Mouse (Mus musculus) MEL (cell line): Measurements from ENCODE around the gene Slc35b1. TPM values are rescaled to one million over a fixed set of nuclear protein-coding genes. Genes with fewer than 3 reads are reported as not detected.

ENCODE experiments used
- DNase-seq: peaks from one replicate; pipeline ENCODE4 v3.0.0; 2011; ENCODE audit warnings: low read depth, low spot score
- H3K27ac ChIP-seq: 2 replicates; pipeline ENCODE4 v1.5.1; 2012; ENCODE audit warnings: low read depth, mild to moderate bottlenecking, control low read depth, low read length, moderate library complexity; ENCODE audit not compliant: control insufficient read depth
- H3K27me3 ChIP-seq, 2 experiments: fragments of 150-350 bp in 1 of 2; sonication (generic) in 1 of 2; 2 replicates each; pipeline ENCODE4 v1.6.1; 2012; ENCODE audit warnings: low read length in 2 of 2, mild to moderate bottlenecking in 2 of 2, improper control_type of control experiment in 1 of 2, moderate library complexity in 1 of 2; ENCODE audit not compliant: insufficient read depth in 2 of 2, control insufficient read depth in 1 of 2
- H3K36me3 ChIP-seq, 2 experiments: 2 replicates each; pipeline ENCODE4 v1.6.1; 2012 to 2014; ENCODE audit warnings: low read length in 2 of 2, improper control_type of control experiment in 1 of 2, inconsistent platforms in 1 of 2, mild to moderate bottlenecking in 1 of 2; ENCODE audit not compliant: insufficient read depth in 2 of 2, control insufficient read depth in 1 of 2
- H3K4me1 ChIP-seq, 2 experiments: fragments of 150-350 bp in 1 of 2; sonication (generic) in 1 of 2; 2 replicates each; pipeline ENCODE4 v1.6.1; 2012; ENCODE audit warnings: low read length in 2 of 2, improper control_type of control experiment in 1 of 2, mild to moderate bottlenecking in 1 of 2; ENCODE audit not compliant: insufficient read depth in 2 of 2, control insufficient read depth in 1 of 2
- H3K4me3 ChIP-seq, 2 experiments: fragments of 150-350 bp in 1 of 2; sonication (generic) in 1 of 2; 2 replicates each; pipeline ENCODE4 v1.5.1; 2012; ENCODE audit warnings: low read depth in 2 of 2, low read length in 2 of 2, mild to moderate bottlenecking in 2 of 2, moderate library complexity in 2 of 2, control low read depth in 1 of 2, improper control_type of control experiment in 1 of 2; ENCODE audit not compliant: control insufficient read depth in 1 of 2, insufficient read depth in 1 of 2
- H3K79me2 ChIP-seq: 2 replicates; pipeline ENCODE4 v1.6.1; 2012; ENCODE audit warnings: mild to moderate bottlenecking, low read length, moderate library complexity; ENCODE audit not compliant: control insufficient read depth, poor library complexity, insufficient read depth
- H3K9ac ChIP-seq: 2 replicates; pipeline ENCODE4 v1.6.1; 2012; ENCODE audit warnings: low read depth, mild to moderate bottlenecking, control low read depth, low read length, moderate library complexity; ENCODE audit not compliant: control insufficient read depth, poor library complexity, severe bottlenecking
- H3K9me3 ChIP-seq: fragments of 150-350 bp; sonication (generic); replicated peaks from 2 replicates; pipeline ENCODE4 v1.6.1; 2012; ENCODE audit warnings: mild to moderate bottlenecking, low read length, improper control_type of control experiment, moderate library complexity; ENCODE audit not compliant: insufficient read depth
- BHLHE40 ChIP-seq: IDR thresholded peaks from 2 replicates; pipeline ENCODE4 v1.6.1; 2012; ENCODE audit warnings: low read depth, mild to moderate bottlenecking, inconsistent platforms, low read length, improper control_type of control experiment, borderline replicate concordance
- CHD1 ChIP-seq: IDR thresholded peaks from 2 replicates; pipeline ENCODE4 v1.6.1; 2012; ENCODE audit warnings: low read depth, mild to moderate bottlenecking, inconsistent platforms, low read length, improper control_type of control experiment
- CTCF ChIP-seq, 3 experiments: IDR thresholded peaks in 2 of 3; conservative IDR thresholded peaks in 1 of 3; 2 replicates each; pipeline ENCODE4 v1.5.1; 2011 to 2012; ENCODE audit warnings: low read length in 3 of 3, low read depth in 2 of 3, mild to moderate bottlenecking in 2 of 3, improper control_type of control experiment in 1 of 3, inconsistent platforms in 1 of 3, mixed read lengths in 1 of 3, moderate library complexity in 1 of 3; ENCODE audit not compliant: control insufficient read depth in 1 of 3, insufficient read depth in 1 of 3, poor library complexity in 1 of 3, severe bottlenecking in 1 of 3
- EP300 ChIP-seq, 2 experiments: IDR thresholded peaks; 2 replicates each; pipeline ENCODE4 v1.6.1; 2011; ENCODE audit warnings: improper control_type of control experiment in 2 of 2, low read length in 2 of 2, low read depth in 1 of 2, mild to moderate bottlenecking in 1 of 2
- ETS1 ChIP-seq: IDR thresholded peaks from 2 replicates; pipeline ENCODE4 v1.6.1; 2012; ENCODE audit warnings: low read depth, mild to moderate bottlenecking, inconsistent platforms, low read length, improper control_type of control experiment, moderate library complexity
- GABPA ChIP-seq: IDR thresholded peaks from 2 replicates; pipeline ENCODE4 v1.6.1; 2012; ENCODE audit warnings: low read depth, mild to moderate bottlenecking, inconsistent platforms, low read length, improper control_type of control experiment, moderate library complexity
- GATA1 ChIP-seq: IDR thresholded peaks from 2 replicates; pipeline ENCODE4 v1.6.1; 2011; ENCODE audit warnings: low read depth, low read length, improper control_type of control experiment
- MAX ChIP-seq: IDR thresholded peaks from 2 replicates; pipeline ENCODE4 v1.6.1; 2011; ENCODE audit warnings: low read length, improper control_type of control experiment
- MEF2A ChIP-seq: IDR thresholded peaks from 2 replicates; pipeline ENCODE4 v1.6.1; 2014; ENCODE audit warnings: low read depth, mild to moderate bottlenecking, inconsistent platforms, low read length, improper control_type of control experiment; ENCODE audit not compliant: poor library complexity, insufficient replicate concordance, severe bottlenecking; ENCODE audit errors: extremely low read depth
- SIN3A ChIP-seq: IDR thresholded peaks from 2 replicates; pipeline ENCODE4 v1.6.1; 2012; ENCODE audit warnings: low read length, improper control_type of control experiment, inconsistent platforms
- SMC3 ChIP-seq: IDR thresholded peaks from 2 replicates; pipeline ENCODE4 v1.6.1; 2011; ENCODE audit warnings: low read depth, low read length, improper control_type of control experiment
- TAL1 ChIP-seq: IDR thresholded peaks from 2 replicates; pipeline ENCODE4 v1.6.1; 2012; ENCODE audit warnings: mild to moderate bottlenecking, inconsistent platforms, low read length, moderate library complexity, mixed read lengths
- USF1 ChIP-seq: IDR thresholded peaks from 2 replicates; pipeline ENCODE4 v1.6.1; 2014; ENCODE audit warnings: low read depth, mild to moderate bottlenecking, inconsistent platforms, low read length, improper control_type of control experiment, moderate library complexity
- polyA plus RNA-seq, 2 experiments: library from polyadenylated mRNA; stranded (reverse) in 1 of 2; unstranded in 1 of 2; fragments of >175 nt in 1 of 2; fragments of >200 nt in 1 of 2; gene quantifications; 2 replicates each; pipeline versions ENCODE4 v1.2.1 to v1.2.4; 2012; ENCODE audit warnings: low replicate concordance in 2 of 2, low read depth in 1 of 2; ENCODE audit not compliant: insufficient read length in 2 of 2, insufficient read depth in 1 of 2, missing spikeins in 1 of 2
- total RNA-seq: library from RNA; depleted of rRNA; stranded (reverse); fragments of 300-350 nt; gene quantifications from 2 replicates; pipeline ENCODE4 v1.2.3, GENCODE M21; 2012

Gene Slc35b1
- total and polyA plus RNA-seq, 3 experiments = 59.1 to 82.4 TPM; not detected in 1

DNA sequence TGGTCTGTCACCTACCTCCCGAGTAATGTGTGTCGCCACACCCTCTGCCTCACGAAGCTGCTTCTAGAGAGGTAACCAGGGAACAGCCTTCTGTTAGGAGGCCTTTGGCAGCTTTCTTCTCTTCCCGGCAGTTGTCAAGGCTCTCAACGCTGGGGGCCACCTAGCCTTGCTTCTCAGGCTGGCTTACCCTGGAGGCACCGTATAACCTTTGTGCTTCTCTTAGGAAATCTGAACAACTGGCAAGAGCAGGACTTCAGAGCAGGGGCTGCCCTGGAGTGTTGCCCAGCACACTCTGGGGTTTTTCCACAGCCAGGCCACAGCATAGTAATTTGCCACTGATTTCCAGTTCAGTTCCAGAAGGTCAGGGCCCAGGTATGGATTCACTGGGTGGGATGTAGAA lies 34.2 kb upstream of the Slc35b1 start:
- Histone ChIP-seq H3K36me3 (peaks cover 20 to 26% of the 10 kb centered on the region in 2 experiments), H3K79me2 (peaks cover 3% of the 10 kb centered on the region; the same call in 1 of the 2 replicates), H3K4me3 (no peak overlapping the region), H3K27me3 (no peaks in the 10 kb centered on the region), H3K27ac (no peak overlapping the region), H3K9ac (no peak overlapping the region), H3K4me1 (peaks cover 23 to 26% of the 10 kb centered on the region in 2 experiments), H3K9me3 (no peaks in the 10 kb centered on the region)
- no peak for TF ChIP-seq GABPA
- no peak for TF ChIP-seq GATA1
- no peak for TF ChIP-seq TAL1
- no peak for TF ChIP-seq ETS1
- TF ChIP-seq CHD1 = no peak
- TF ChIP-seq MEF2A = no peak
- no peak for DNase-seq

GRCm38 (mm10) chr11:95350960-95351359 lies 33.5 kb upstream of the Slc35b1 start:
- H3K36me3 ChIP-seq = peaks cover 15 to 33% of the 10 kb centered on the region in 2 experiments

DNA sequence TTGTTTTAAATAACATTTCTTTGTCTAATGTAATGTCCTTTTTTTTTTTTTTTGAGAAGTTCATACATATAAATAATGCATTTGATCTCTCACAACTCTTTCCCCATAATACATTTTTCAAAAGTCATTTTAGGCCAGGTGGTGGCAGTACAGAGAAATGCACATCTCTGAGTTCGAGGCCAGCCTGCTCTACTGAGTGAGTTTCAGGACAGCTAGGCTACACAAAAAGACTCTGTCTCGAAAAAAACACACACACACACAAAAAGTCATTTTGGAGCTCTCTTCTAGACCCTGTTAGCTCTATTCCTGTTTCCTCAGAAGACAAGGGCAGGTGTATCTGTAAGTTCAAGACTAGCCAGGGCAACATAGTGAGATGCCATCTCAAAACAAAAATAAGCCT lies 31.8 kb upstream of the Slc35b1 start:
- no peak overlapping the region for H3K4me3 ChIP-seq

More at GRCm38 (mm10) chr11:95350960-95351359, 33.5 kb upstream of the Slc35b1 start:
- Histone ChIP-seq H3K27me3 (no peaks in the 10 kb centered on the region), H3K9ac (no peak overlapping the region), H3K4me3 (no peak overlapping the region), H3K4me1 (peaks cover 29 to 32% of the 10 kb centered on the region in 2 experiments), H3K79me2 (no peaks in the 10 kb centered on the region; the same call in 1 of the 2 replicates), H3K27ac (no peak overlapping the region), H3K9me3 (no peaks in the 10 kb centered on the region)
- DNase-seq = no peak
- TF ChIP-seq BHLHE40 = no peak
- TF ChIP-seq SIN3A = no peak
- peak; percentile 63 for TF ChIP-seq USF1
- TF ChIP-seq EP300 (IDR thresholded peaks at IDR 0.05; ENCODE audit: low read depth in 1 of 2, low read length in 2 of 2) = no peak
- no peak for TF ChIP-seq MAX

More for the DNA sequence above, 31.8 kb upstream of the Slc35b1 start:
- Histone ChIP-seq H3K4me1 (peaks cover 39 to 45% of the 10 kb centered on the region in 2 experiments), H3K9me3 (no peaks in the 10 kb centered on the region), H3K9ac (no peak overlapping the region), H3K27ac (peak overlapping the region; percentile 1; the same call in 1 of the 2 replicates), H3K27me3 (no peaks in the 10 kb centered on the region), H3K36me3 (peaks cover 7 to 43% of the 10 kb centered on the region in 2 experiments; a peak in 3 of 4 replicates), H3K79me2 (no peaks in the 10 kb centered on the region)
- no peak for DNase-seq
- TF ChIP-seq CTCF (IDR thresholded peaks at IDR 0.05 in 2 of 3, conservative IDR thresholded peaks at IDR 0.05 in 1 of 3; ENCODE audit: control insufficient read depth in 1 of 3, insufficient read depth in 1 of 3, low read depth in 2 of 3, low read length in 3 of 3, poor library complexity in 1 of 3, severe bottlenecking in 1 of 3) (peak in 2 of 3 experiments; percentile 7 to 38; a peak in 3 of 6 replicates), SMC3 (peak; percentile 19; the same call in 1 of the 2 replicates), CHD1 (no peak)
